Mouse (Mus musculus): Measurements from ENCODE around the gene Acsf2.

The Acsf2 gene

GRCm38 (mm10) chr11:94598437-94599120, 3.1 kb downstream of the Acsf2 start:
- peak; percentile 44 for DNase-seq (ENCODE audit: low spot score)

- peak; percentile 66 for DNase-seq (ENCODE audit: low spot score)
Measured at GRCm38 (mm10) chr11:94597319-94597718, 4.4 kb downstream of the Acsf2 start.

GRCm38 (mm10) chr11:94596311-94596852, 5.3 kb downstream of the Acsf2 start:
- no peak for DNase-seq (ENCODE audit: low spot score)

- DNase-seq (ENCODE audit: low spot score), result no peak
Measured at GRCm38 (mm10) chr11:94587511-94587910, 14.2 kb downstream of the Acsf2 start.

GRCm38 (mm10) chr11:94585091-94585490, 16.6 kb downstream of the Acsf2 start:
- no peak for DNase-seq (ENCODE audit: low spot score)

- DNase-seq (ENCODE audit: low spot score), result no peak
Measured at GRCm38 (mm10) chr11:94580111-94580740, 21.4 kb downstream of the Acsf2 start.

- DNase-seq (ENCODE audit: low spot score), result no peak
Measured at GRCm38 (mm10) chr11:94576361-94576760, 25.3 kb downstream of the Acsf2 start.

GRCm38 (mm10) chr11:94575036-94575435, 26.6 kb downstream of the Acsf2 start:
- no peak for DNase-seq (ENCODE audit: low spot score)

- no peak for DNase-seq (ENCODE audit: low spot score)
Measured at GRCm38 (mm10) chr11:94574560-94574959, 27.1 kb downstream of the Acsf2 start.

- no peak for DNase-seq (ENCODE audit: low spot score)
Measured at GRCm38 (mm10) chr11:94571850-94572249, 29.8 kb downstream of the Acsf2 start.

GRCm38 (mm10) chr11:94570612-94571011, 31.1 kb downstream of the Acsf2 start:
- no peak for DNase-seq (ENCODE audit: low spot score)

GRCm38 (mm10) chr11:94567326-94567725, 34.3 kb downstream of the Acsf2 start:
- no peak for DNase-seq (ENCODE audit: low spot score)

GRCm38 (mm10) chr11:94566534-94566933, 35.1 kb downstream of the Acsf2 start:
- no peak for DNase-seq (ENCODE audit: low spot score)

GRCm38 (mm10) chr11:94565151-94565479, 36.6 kb downstream of the Acsf2 start:
- no peak for DNase-seq (ENCODE audit: low spot score)

- DNase-seq (ENCODE audit: low spot score), result no peak
Measured at GRCm38 (mm10) chr11:94564437-94565150, 37.1 kb downstream of the Acsf2 start, which contains the start of gene Chad. Gene Chad (plus strand): TSS chr11:94565047.

GRCm38 (mm10) chr11:94563821-94564220, 37.9 kb downstream of the Acsf2 start:
- DNase-seq (ENCODE audit: low spot score), result no peak

- DNase-seq (ENCODE audit: low spot score), result no peak
Measured at GRCm38 (mm10) chr11:94563383-94563782, 38.3 kb downstream of the Acsf2 start.

GRCm38 (mm10) chr11:94558226-94558625, 43.4 kb downstream of the Acsf2 start:
- DNase-seq (ENCODE audit: low spot score), result no peak

GRCm38 (mm10) chr11:94550442-94550744, 51.3 kb downstream of the Acsf2 start:
- DNase-seq (ENCODE audit: low spot score), result no peak

GRCm38 (mm10) chr11:94549691-94550441, 51.8 kb downstream of the Acsf2 start:
- no peak for DNase-seq (ENCODE audit: low spot score)

- peak; percentile 98 for DNase-seq (ENCODE audit: low spot score)
Measured at GRCm38 (mm10) chr11:94548888-94549690, 52.6 kb downstream of the Acsf2 start, which contains the start of gene Rsad1. Gene Rsad1 (minus strand): TSS chr11:94549255.
